Mouse (Mus musculus): Measurements from ENCODE around the gene Ddo. TPM values are rescaled to one million over a fixed set of nuclear protein-coding genes. Genes with fewer than 3 reads are reported as not detected.
A peak's percentile ranks its signal among the peaks of the same experiment; 100 is the strongest.

The Ddo gene
- polyA plus RNA-seq, 1 experiment from 2014 or later: 22.9 TPM

DNA sequence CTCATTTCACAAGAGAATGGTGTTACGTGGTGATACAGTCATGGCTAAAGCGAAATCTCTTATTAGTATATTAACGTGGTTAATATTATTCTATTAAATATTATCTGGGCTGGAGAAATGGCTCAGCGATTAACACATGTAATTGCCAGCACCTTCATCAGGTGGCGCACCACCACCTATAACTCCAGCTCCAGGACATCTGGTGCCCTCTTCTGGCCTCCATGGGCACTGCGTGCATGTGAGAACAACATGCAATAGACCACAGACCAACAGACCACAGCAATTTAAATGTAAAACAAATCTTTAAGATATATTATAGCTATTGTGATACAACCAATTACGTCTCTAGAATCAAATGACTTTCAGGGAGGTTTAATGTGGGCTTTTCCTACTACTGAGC is 671 bp upstream of the Ddo start:
- Histone ChIP-seq H3K4me3 (ENCODE audit: control insufficient read depth in 1 of 2, insufficient read depth in 1 of 2, low read depth in 1 of 2, low read length in 2 of 2) (no peak overlapping the region), H3K27ac (replicated peaks in 1 of 2; ENCODE audit: control insufficient read depth in 1 of 2, insufficient read depth in 1 of 2, low read depth in 2 of 2, low read length in 2 of 2) (peak overlapping the region; percentile 85 to 95), H3K4me1 (ENCODE audit: control insufficient read depth in 2 of 2, insufficient read depth in 2 of 2, low read length in 2 of 2) (peaks cover 12 to 13% of the 10 kb centered on the region in 2 experiments), H3K9me3 (ENCODE audit: control insufficient read depth, low read length) (peaks cover 4% of the 10 kb centered on the region; the same call in 1 of the 2 replicates), H3K4me2 (ENCODE audit: low read length) (peak overlapping the region; percentile 70), H3K36me3 (ENCODE audit: control insufficient read depth, insufficient read depth, low read length) (no peaks in the 10 kb centered on the region; the same call in 1 of the 2 replicates), H3K9ac (ENCODE audit: low read length) (0 out of 2 replicates have a peak overlapping the region, but pooled peaks have one; percentile 67), H3K27me3 (ENCODE audit: control insufficient read depth, insufficient read depth, low read length) (no peaks in the 10 kb centered on the region)
- ATAC-seq (ENCODE audit: insufficient number of reproducible peaks, insufficient read depth, low FRiP score, low read depth): no peak
- 81% methylated on average over 7 of the region's 7 CpGs for WGBS

DNA sequence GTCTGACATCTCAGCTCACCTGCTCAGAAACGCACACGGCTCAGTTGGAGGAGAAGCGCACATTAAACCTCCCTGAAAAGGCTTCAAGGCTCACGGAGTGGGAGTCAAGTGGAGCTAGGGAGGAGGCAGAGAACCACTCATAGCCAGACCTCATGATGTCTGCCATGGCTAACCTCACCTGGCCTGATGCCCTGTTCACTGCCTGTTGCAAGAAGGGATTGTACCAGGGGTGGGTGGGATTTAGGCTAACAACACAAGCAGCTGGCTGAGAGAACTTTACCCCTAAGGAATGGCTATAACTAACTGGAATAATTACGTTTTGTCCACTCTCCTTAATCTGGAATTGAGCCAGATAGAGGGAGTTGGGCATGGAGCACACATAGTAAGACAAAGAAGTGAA is 646 bp downstream of the Ddo start:
- H3K36me3 ChIP-seq (ENCODE audit: control insufficient read depth, insufficient read depth, low read length): no peaks in the 10 kb centered on the region; the same call in 1 of the 2 replicates
- ATAC-seq (ENCODE audit: insufficient number of reproducible peaks, insufficient read depth, low FRiP score, low read depth): no peak
- H3K27ac ChIP-seq (replicated peaks in 1 of 2; ENCODE audit: control insufficient read depth in 1 of 2, insufficient read depth in 1 of 2, low read depth in 2 of 2, low read length in 2 of 2): peak overlapping the region; percentile 85 to 95
- H3K27me3 ChIP-seq (ENCODE audit: control insufficient read depth, insufficient read depth, low read length): no peaks in the 10 kb centered on the region
- H3K4me1 ChIP-seq (ENCODE audit: control insufficient read depth in 2 of 2, insufficient read depth in 2 of 2, low read length in 2 of 2): peaks cover 12 to 15% of the 10 kb centered on the region in 2 experiments
- peak overlapping the region; percentile 67 for H3K9ac ChIP-seq (ENCODE audit: low read length)
- peaks cover 4% of the 10 kb centered on the region; the same call in 1 of the 2 replicates for H3K9me3 ChIP-seq (ENCODE audit: control insufficient read depth, low read length)
- H3K4me2 ChIP-seq (ENCODE audit: low read length): peak overlapping the region; percentile 70
- H3K4me3 ChIP-seq (ENCODE audit: control insufficient read depth in 1 of 2, insufficient read depth in 1 of 2, low read depth in 1 of 2, low read length in 2 of 2): peak overlapping the region; percentile 29 to 39
- 50% methylated on average over 5 of the region's 5 CpGs for WGBS

DNA sequence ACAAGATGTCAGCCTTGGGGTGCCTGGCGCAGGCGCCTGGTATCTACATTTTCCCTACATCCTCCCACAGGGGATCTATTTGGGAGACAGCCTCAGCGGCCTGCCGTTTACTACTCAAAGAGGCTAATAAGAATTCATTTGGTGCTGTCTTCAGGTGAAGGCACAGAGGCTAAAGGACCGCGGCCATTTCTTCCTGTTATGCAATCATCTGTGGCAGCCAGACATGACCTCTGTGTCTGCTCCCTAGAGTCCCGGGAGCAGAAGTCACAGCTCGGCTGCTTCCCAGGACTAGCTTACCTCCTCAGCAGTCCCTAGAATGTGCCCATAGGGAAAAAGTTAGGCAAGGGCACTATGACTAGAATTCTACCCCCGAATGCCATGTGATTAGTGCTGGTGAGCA is 1.1 kb downstream of the Ddo start:
- WGBS: 75% methylated on average over 9 of the region's 9 CpGs
- Histone ChIP-seq H3K27me3 (ENCODE audit: control insufficient read depth, insufficient read depth, low read length) (no peaks in the 10 kb centered on the region), H3K4me2 (ENCODE audit: low read length) (peak overlapping the region; percentile 70), H3K4me3 (ENCODE audit: control insufficient read depth in 1 of 2, insufficient read depth in 1 of 2, low read depth in 1 of 2, low read length in 2 of 2) (peak overlapping the region; percentile 29 to 39; a peak in 2 of 4 replicates), H3K9ac (ENCODE audit: low read length) (peak overlapping the region; percentile 67), H3K4me1 (ENCODE audit: control insufficient read depth in 2 of 2, insufficient read depth in 2 of 2, low read length in 2 of 2) (peaks cover 12 to 16% of the 10 kb centered on the region in 2 experiments), H3K36me3 (ENCODE audit: control insufficient read depth, insufficient read depth, low read length) (no peaks in the 10 kb centered on the region; the same call in 1 of the 2 replicates), H3K9me3 (ENCODE audit: control insufficient read depth, low read length) (peaks cover 4% of the 10 kb centered on the region; the same call in 1 of the 2 replicates), H3K27ac (replicated peaks in 1 of 2; ENCODE audit: control insufficient read depth in 1 of 2, insufficient read depth in 1 of 2, low read depth in 2 of 2, low read length in 2 of 2) (peak overlapping the region; percentile 85 to 95)
- no peak for ATAC-seq (ENCODE audit: insufficient number of reproducible peaks, insufficient read depth, low FRiP score, low read depth)

DNA sequence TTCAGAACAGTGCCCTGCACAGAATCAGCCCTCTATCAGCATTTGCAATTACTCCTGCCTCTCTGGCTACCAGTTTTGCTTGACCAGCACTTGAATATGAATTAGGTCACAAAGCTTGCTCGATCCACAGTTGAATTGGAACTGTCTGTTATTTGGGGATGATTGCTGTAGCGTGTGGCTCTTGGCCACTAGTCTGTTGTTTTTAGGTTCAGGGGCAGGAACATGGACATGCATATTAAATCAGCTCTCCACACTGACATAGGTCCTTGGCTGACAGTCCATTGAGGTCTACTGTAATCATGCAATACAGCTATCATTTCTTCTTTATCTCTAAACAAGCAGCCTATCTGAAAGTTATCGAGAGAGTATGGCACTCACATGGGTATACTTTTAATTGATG is 2.3 kb downstream of the Ddo start:
- Histone ChIP-seq H3K27me3 (ENCODE audit: control insufficient read depth, insufficient read depth, low read length) (no peaks in the 10 kb centered on the region), H3K4me2 (ENCODE audit: low read length) (no peak overlapping the region), H3K4me1 (ENCODE audit: control insufficient read depth in 2 of 2, insufficient read depth in 2 of 2, low read length in 2 of 2) (peaks cover 12 to 20% of the 10 kb centered on the region in 2 experiments), H3K4me3 (ENCODE audit: control insufficient read depth in 1 of 2, insufficient read depth in 1 of 2, low read depth in 1 of 2, low read length in 2 of 2) (no peak overlapping the region), H3K9ac (ENCODE audit: low read length) (no peak overlapping the region), H3K27ac (replicated peaks in 1 of 2; ENCODE audit: control insufficient read depth in 1 of 2, insufficient read depth in 1 of 2, low read depth in 2 of 2, low read length in 2 of 2) (no peak overlapping the region), H3K36me3 (ENCODE audit: control insufficient read depth, insufficient read depth, low read length) (no peaks in the 10 kb centered on the region; the same call in 1 of the 2 replicates), H3K9me3 (ENCODE audit: control insufficient read depth, low read length) (peaks cover 4% of the 10 kb centered on the region; the same call in 1 of the 2 replicates)
- ATAC-seq (ENCODE audit: insufficient number of reproducible peaks, insufficient read depth, low FRiP score, low read depth): no peak
- 68% methylated on average over 3 of the region's 3 CpGs for WGBS

DNA sequence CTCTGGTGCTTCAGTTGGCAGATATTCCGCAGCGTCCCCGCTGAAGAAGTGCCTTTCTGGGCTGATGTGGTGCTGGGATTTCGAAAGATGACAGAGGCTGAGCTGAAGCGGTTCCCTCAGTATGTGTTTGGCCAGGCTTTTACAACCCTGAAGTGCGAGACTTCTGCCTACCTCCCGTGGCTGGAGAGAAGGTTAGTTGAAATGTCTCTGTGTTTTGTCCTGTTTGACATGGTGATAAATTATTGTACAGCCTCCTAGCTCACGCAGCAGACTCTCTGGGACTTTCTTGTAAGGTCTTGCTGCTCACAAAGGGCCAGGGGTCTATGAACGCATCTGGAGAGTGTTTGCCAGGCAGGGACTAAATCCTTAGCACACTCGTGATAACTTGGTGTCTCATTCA is 7.5 kb downstream of the Ddo start:
- no peak for ATAC-seq (ENCODE audit: insufficient number of reproducible peaks, insufficient read depth, low FRiP score, low read depth)
- peaks cover 17% of the 10 kb centered on the region for H3K36me3 ChIP-seq (ENCODE audit: control insufficient read depth, insufficient read depth, low read length)
- peaks cover 6 to 18% of the 10 kb centered on the region in 2 experiments; a peak in 3 of 4 replicates for H3K4me1 ChIP-seq (ENCODE audit: control insufficient read depth in 2 of 2, insufficient read depth in 2 of 2, low read length in 2 of 2)
- no peaks in the 10 kb centered on the region for H3K9me3 ChIP-seq (ENCODE audit: control insufficient read depth, low read length)
- WGBS: 22% methylated on average over 10 of the region's 10 CpGs
- H3K4me2 ChIP-seq (ENCODE audit: low read length): no peak overlapping the region; the same call in 1 of the 2 replicates
- H3K27me3 ChIP-seq (ENCODE audit: control insufficient read depth, insufficient read depth, low read length): no peaks in the 10 kb centered on the region
- peak overlapping the region; percentile 18 to 61 for H3K27ac ChIP-seq (replicated peaks in 1 of 2; ENCODE audit: control insufficient read depth in 1 of 2, insufficient read depth in 1 of 2, low read depth in 2 of 2, low read length in 2 of 2)
- no peak overlapping the region for H3K4me3 ChIP-seq (ENCODE audit: control insufficient read depth in 1 of 2, insufficient read depth in 1 of 2, low read depth in 1 of 2, low read length in 2 of 2)
- H3K9ac ChIP-seq (ENCODE audit: low read length): peak overlapping the region; percentile 41; the same call in 1 of the 2 replicates

DNA sequence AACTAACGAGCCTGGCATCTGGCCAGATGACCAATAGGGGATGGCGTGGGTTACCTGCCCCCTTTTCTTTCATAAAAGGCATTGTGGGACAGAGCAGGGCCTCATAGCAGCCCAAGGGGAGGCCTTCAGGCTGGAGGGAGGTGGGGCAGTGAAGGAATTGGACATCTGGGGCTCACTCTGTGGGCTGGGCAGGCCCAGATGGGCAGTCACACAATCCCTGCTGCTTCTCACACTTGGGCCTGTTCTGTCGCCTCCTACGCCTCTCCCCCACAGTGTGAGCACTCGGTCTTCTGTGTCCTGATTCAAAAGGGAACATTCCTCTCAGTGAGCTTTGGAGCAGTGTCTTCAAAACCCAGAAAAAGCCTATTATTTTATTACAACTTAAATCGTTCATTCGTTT is 8.5 kb downstream of the Ddo start:
- Histone ChIP-seq H3K4me1 (ENCODE audit: control insufficient read depth in 2 of 2, insufficient read depth in 2 of 2, low read length in 2 of 2) (peaks cover 6 to 18% of the 10 kb centered on the region in 2 experiments; a peak in 3 of 4 replicates), H3K36me3 (ENCODE audit: control insufficient read depth, insufficient read depth, low read length) (peaks cover 17% of the 10 kb centered on the region), H3K9me3 (ENCODE audit: control insufficient read depth, low read length) (no peaks in the 10 kb centered on the region), H3K4me3 (ENCODE audit: control insufficient read depth in 1 of 2, insufficient read depth in 1 of 2, low read depth in 1 of 2, low read length in 2 of 2) (no peak overlapping the region), H3K9ac (ENCODE audit: low read length) (no peak overlapping the region), H3K27me3 (ENCODE audit: control insufficient read depth, insufficient read depth, low read length) (no peaks in the 10 kb centered on the region), H3K4me2 (ENCODE audit: low read length) (no peak overlapping the region), H3K27ac (replicated peaks in 1 of 2; ENCODE audit: control insufficient read depth in 1 of 2, insufficient read depth in 1 of 2, low read depth in 2 of 2, low read length in 2 of 2) (peak overlapping the region; percentile 32 to 55; a peak in 3 of 4 replicates)
- WGBS: 66% methylated on average over 7 of the region's 7 CpGs
- no peak; the same call in 1 of the 2 replicates for ATAC-seq (ENCODE audit: insufficient number of reproducible peaks, insufficient read depth, low FRiP score, low read depth)

DNA sequence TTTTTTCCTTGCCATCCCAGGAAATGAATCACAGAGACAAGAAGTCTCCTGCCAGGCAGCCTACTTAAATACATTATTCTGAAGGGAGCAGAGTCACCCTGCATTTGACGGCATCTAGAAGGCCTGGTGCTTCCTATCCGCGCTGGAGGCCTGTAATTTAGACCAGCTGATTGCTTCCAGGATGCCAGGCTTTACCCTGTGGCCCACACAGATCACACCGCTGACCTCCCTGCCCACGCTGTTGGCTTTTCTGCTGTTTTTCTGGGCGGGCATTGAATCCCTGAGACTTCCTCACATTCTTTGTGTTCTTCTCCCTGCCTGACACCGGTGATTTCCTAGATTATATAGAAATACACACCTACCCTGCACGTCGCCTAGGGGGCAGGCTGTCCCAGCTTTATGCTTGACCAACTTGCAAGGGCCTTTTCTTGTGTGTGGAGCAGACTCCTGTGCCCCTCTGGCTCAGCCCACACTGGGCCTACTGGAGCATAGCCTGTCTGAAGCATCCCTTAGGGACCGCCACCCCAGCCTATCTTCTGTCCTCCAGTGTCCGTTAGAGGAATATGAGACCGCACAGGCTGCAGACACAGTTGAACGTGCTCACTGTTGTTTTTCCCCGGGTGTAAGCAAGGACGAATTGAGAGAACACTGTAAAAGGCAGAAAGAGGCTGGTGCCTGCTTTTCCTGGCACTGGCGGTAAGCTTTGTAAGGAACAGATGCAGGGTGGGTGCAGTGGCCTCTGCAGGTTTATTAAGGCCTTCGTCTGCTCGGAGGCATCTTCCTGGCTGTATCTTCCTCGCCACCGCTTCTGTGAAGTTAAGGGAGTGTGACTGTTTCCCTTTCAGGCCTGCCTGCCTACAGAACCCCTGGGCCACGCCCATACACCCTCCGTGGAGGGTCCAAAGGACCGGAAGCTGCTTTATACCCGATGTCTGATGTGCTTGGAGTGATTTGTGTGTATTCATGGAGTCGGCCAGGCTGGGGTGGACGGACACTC is 9.3 kb downstream of the Ddo start:
- H3K27ac ChIP-seq (replicated peaks in 1 of 2; ENCODE audit: control insufficient read depth in 1 of 2, insufficient read depth in 1 of 2, low read depth in 2 of 2, low read length in 2 of 2): 0 out of 4 replicates have a peak overlapping the region, but pooled peaks of 1 of the 2 experiments have one; percentile 3
- 67% methylated on average over 26 of the region's 26 CpGs for WGBS

More for the DNA sequence above, 9.3 kb downstream of the Ddo start:
- H3K4me3 ChIP-seq (ENCODE audit: control insufficient read depth in 1 of 2, insufficient read depth in 1 of 2, low read depth in 1 of 2, low read length in 2 of 2): no peak overlapping the region
- peaks cover 17% of the 10 kb centered on the region for H3K36me3 ChIP-seq (ENCODE audit: control insufficient read depth, insufficient read depth, low read length)
- H3K4me2 ChIP-seq (ENCODE audit: low read length): no peak overlapping the region
- H3K4me1 ChIP-seq (ENCODE audit: control insufficient read depth in 2 of 2, insufficient read depth in 2 of 2, low read length in 2 of 2): peaks cover 6 to 18% of the 10 kb centered on the region in 2 experiments; a peak in 3 of 4 replicates
- no peaks in the 10 kb centered on the region for H3K9me3 ChIP-seq (ENCODE audit: control insufficient read depth, low read length)
- ATAC-seq (ENCODE audit: insufficient number of reproducible peaks, insufficient read depth, low FRiP score, low read depth): no peak
- H3K27me3 ChIP-seq (ENCODE audit: control insufficient read depth, insufficient read depth, low read length): no peaks in the 10 kb centered on the region
- H3K9ac ChIP-seq (ENCODE audit: low read length): no peak overlapping the region
